Comparison of ENCODE assay signal across 9 mouse cellular contexts in genomic region chr17:9579401-9580371, GRCm38 (mm10).
DNase-seq lines count a peak whose midpoint lies in the region; ATAC-seq and TF ChIP-seq lines count a peak whose summit lies in the region.
"Had no signal": no experiment of that assay in that cellular context is flagged by ENCODE, and none has a peak within 500 bp of the region (broad histone marks: within the 10 kb centered on the region; RNA-seq: fewer than 3 reads in every experiment).

No protein-coding gene starts in this region.

- 0 out of 2 replicates have a peak, but pooled peaks cover 5% of the 10 kb centered on the region for H3K4me1 ChIP-seq in hindbrain, embryonic 15.5 days (replicated peaks)
- peaks cover 27% of the 10 kb centered on the region for H3K4me1 ChIP-seq in midbrain, embryonic 13.5 days (replicated peaks)
- H3K4me1 ChIP-seq in kidney, embryonic 15.5 days: no peaks in the 10 kb centered on the region
- H3K4me1 ChIP-seq in heart, embryonic 12.5 days (replicated peaks): no peaks in the 10 kb centered on the region

- H3K9ac ChIP-seq in hindbrain, embryonic 15.5 days: no peak overlapping the region
- no peak overlapping the region for H3K9ac ChIP-seq in midbrain, embryonic 13.5 days (replicated peaks)
- no peak overlapping the region for H3K9ac ChIP-seq in kidney, embryonic 15.5 days
- H3K9ac ChIP-seq in heart, embryonic 12.5 days: no peak overlapping the region

- no peak for TF ChIP-seq CTCF in gastrocnemius, adult 2 months (IDR thresholded peaks at IDR 0.05)

- H3K27me3 ChIP-seq in hindbrain, embryonic 15.5 days: no peaks in the 10 kb centered on the region
- no peaks in the 10 kb centered on the region for H3K27me3 ChIP-seq in midbrain, embryonic 13.5 days
- no peaks in the 10 kb centered on the region for H3K27me3 ChIP-seq in kidney, embryonic 15.5 days
- H3K27me3 ChIP-seq in heart, embryonic 12.5 days (replicated peaks): no peaks in the 10 kb centered on the region

- peak; percentile 34 for DNase-seq in right cerebral cortex, adult 18-20 months
- no peak for DNase-seq in right cerebral cortex, postnatal 14 days
- DNase-seq in gastrocnemius, adult 2 months: no peak
- no peak for DNase-seq in yolk sac, embryonic 10.5 days (ENCODE audit: low spot score)
- DNase-seq: kidney, postnatal 25 days had no signal

- no peak overlapping the region for H3K4me2 ChIP-seq in hindbrain, embryonic 15.5 days
- H3K4me2 ChIP-seq in midbrain, embryonic 13.5 days (replicated peaks): no peak overlapping the region
- no peak overlapping the region for H3K4me2 ChIP-seq in kidney, embryonic 15.5 days
- H3K4me2 ChIP-seq in heart, embryonic 12.5 days: no peak overlapping the region

- 14% methylated on average over 11 of the region's 11 CpGs for WGBS in hindbrain, embryonic 15.5 days
- WGBS in midbrain, embryonic 13.5 days: 6% methylated on average over 11 of the region's 11 CpGs
- WGBS in kidney, embryonic 15.5 days: 49% methylated on average over 11 of the region's 11 CpGs
- WGBS in heart, embryonic 12.5 days: 35% methylated on average over 11 of the region's 11 CpGs

- no peaks in the 10 kb centered on the region for H3K9me3 ChIP-seq in hindbrain, embryonic 15.5 days
- H3K9me3 ChIP-seq in midbrain, embryonic 13.5 days: no peaks in the 10 kb centered on the region
- H3K9me3 ChIP-seq in kidney, embryonic 15.5 days (replicated peaks): no peaks in the 10 kb centered on the region
- no peaks in the 10 kb centered on the region for H3K9me3 ChIP-seq in heart, embryonic 12.5 days (replicated peaks)

- intact Hi-C loops in gastrocnemius, adult 2 months (cut with DNase I): no loop called here

- H3K27ac ChIP-seq in hindbrain, embryonic 15.5 days (replicated peaks): peak overlapping the region; percentile 74
- H3K27ac ChIP-seq in midbrain, embryonic 13.5 days: peak overlapping the region; percentile 79
- no peak overlapping the region for H3K27ac ChIP-seq in kidney, embryonic 15.5 days
- H3K27ac ChIP-seq in heart, embryonic 12.5 days (ENCODE audit: poor library complexity, severe bottlenecking): no peak overlapping the region
- no peak overlapping the region for H3K27ac ChIP-seq in gastrocnemius, adult 2 months

- peak; percentile 93 for ATAC-seq in hindbrain, embryonic 15.5 days (ENCODE audit: low FRiP score, low read depth)
- ATAC-seq in midbrain, embryonic 13.5 days: peak; percentile 93
- ATAC-seq in kidney, embryonic 15.5 days (replicated peaks; ENCODE audit: low FRiP score): no peak
- ATAC-seq in heart, embryonic 12.5 days (ENCODE audit: insufficient number of reproducible peaks, low FRiP score): no peak

- no peak overlapping the region for H3K4me3 ChIP-seq in hindbrain, embryonic 15.5 days
- no peak overlapping the region for H3K4me3 ChIP-seq in midbrain, embryonic 13.5 days (replicated peaks)
- no peak overlapping the region for H3K4me3 ChIP-seq in kidney, embryonic 15.5 days (replicated peaks)
- no peak overlapping the region for H3K4me3 ChIP-seq in heart, embryonic 12.5 days
- no peak overlapping the region for H3K4me3 ChIP-seq in gastrocnemius, adult 2 months

- no peaks in the 10 kb centered on the region for H3K36me3 ChIP-seq in hindbrain, embryonic 15.5 days
- no peaks in the 10 kb centered on the region for H3K36me3 ChIP-seq in midbrain, embryonic 13.5 days
- H3K36me3 ChIP-seq in kidney, embryonic 15.5 days: no peaks in the 10 kb centered on the region
- H3K36me3 ChIP-seq in heart, embryonic 12.5 days: no peaks in the 10 kb centered on the region

Comparison
In these comparisons a context has a peak if more than half of its experiments do, and no peak if none do; other contexts are left out.
1. ATAC-seq: peak in hindbrain, embryonic 15.5 days (single experiment) and midbrain, embryonic 13.5 days (single experiment); none in kidney, embryonic 15.5 days (single experiment) and heart, embryonic 12.5 days (single experiment).
2. H3K27ac ChIP-seq: peak in hindbrain, embryonic 15.5 days (single experiment) and midbrain, embryonic 13.5 days (single experiment); none in kidney, embryonic 15.5 days (single experiment), heart, embryonic 12.5 days (single experiment) and gastrocnemius, adult 2 months (single experiment).